Mouse (Mus musculus) lung, embryonic 15.5 days (tissue): ENCODE data around the gene Katnb1. TPM values are rescaled to one million over a fixed set of nuclear protein-coding genes. Genes with fewer than 3 reads are reported as not detected.

ENCODE experiments used
- ATAC-seq: fragments of 200-750 bp; cut with Nextera tagmentation; 2 replicates; pipeline ENCODE4 v1.8.0; 2017; ENCODE audit warnings: moderate number of reproducible peaks, borderline replicate concordance; ENCODE audit not compliant: low FRiP score, low TSS enrichment; ENCODE audit errors: extremely low read depth
- H3K27ac ChIP-seq: fragments of 300-500 bp; sonication (generic); 2 replicates; pipeline ENCODE4 v1.5.1; 2015; ENCODE audit warnings: moderate library complexity, mild to moderate bottlenecking, inconsistent platforms
- H3K27me3 ChIP-seq: fragments of 300-500 bp; sonication (generic); 2 replicates; pipeline ENCODE4 v1.6.1; 2015; ENCODE audit warnings: inconsistent platforms
- H3K36me3 ChIP-seq: fragments of 300-500 bp; sonication (generic); 2 replicates; pipeline ENCODE4 v1.6.1; 2015; ENCODE audit warnings: inconsistent platforms
- H3K4me1 ChIP-seq: fragments of 300-500 bp; sonication (generic); 2 replicates; pipeline ENCODE4 v1.6.1; 2015; ENCODE audit warnings: inconsistent platforms
- H3K4me2 ChIP-seq: fragments of 300-500 bp; sonication (generic); 2 replicates; pipeline ENCODE4 v1.6.1; 2015; ENCODE audit warnings: inconsistent platforms, mild to moderate bottlenecking, moderate library complexity
- H3K4me3 ChIP-seq: fragments of 300-500 bp; sonication (generic); 2 replicates; pipeline ENCODE4 v1.5.1; 2015; ENCODE audit warnings: mild to moderate bottlenecking, inconsistent platforms
- H3K9ac ChIP-seq: fragments of 300-500 bp; sonication (generic); 2 replicates; pipeline ENCODE4 v1.6.1; 2015; ENCODE audit warnings: inconsistent platforms
- H3K9me3 ChIP-seq: fragments of 300-500 bp; sonication (generic); 2 replicates; pipeline ENCODE4 v1.6.1; 2016; ENCODE audit warnings: inconsistent platforms
- WGBS: fragments of 180-500 bp; shearing (Covaris S2); methylation state at CpG from one replicate; pipeline ENCODE4 v1.1.7; 2015; 5-methylcytosine and 5-hydroxymethylcytosine counted together
- polyA plus RNA-seq: library from polyadenylated mRNA; unstranded; fragments of >200 nt; fragmentation: Nextera tagmentation; extraction: Ambion mirVana; gene quantifications from 2 replicates; pipeline ENCODE4 v1.2.1, GENCODE M21; 2015

Katnb1 gene
- polyA plus RNA-seq, result 19.4 and 22.6 TPM in 2 replicates

DNA sequence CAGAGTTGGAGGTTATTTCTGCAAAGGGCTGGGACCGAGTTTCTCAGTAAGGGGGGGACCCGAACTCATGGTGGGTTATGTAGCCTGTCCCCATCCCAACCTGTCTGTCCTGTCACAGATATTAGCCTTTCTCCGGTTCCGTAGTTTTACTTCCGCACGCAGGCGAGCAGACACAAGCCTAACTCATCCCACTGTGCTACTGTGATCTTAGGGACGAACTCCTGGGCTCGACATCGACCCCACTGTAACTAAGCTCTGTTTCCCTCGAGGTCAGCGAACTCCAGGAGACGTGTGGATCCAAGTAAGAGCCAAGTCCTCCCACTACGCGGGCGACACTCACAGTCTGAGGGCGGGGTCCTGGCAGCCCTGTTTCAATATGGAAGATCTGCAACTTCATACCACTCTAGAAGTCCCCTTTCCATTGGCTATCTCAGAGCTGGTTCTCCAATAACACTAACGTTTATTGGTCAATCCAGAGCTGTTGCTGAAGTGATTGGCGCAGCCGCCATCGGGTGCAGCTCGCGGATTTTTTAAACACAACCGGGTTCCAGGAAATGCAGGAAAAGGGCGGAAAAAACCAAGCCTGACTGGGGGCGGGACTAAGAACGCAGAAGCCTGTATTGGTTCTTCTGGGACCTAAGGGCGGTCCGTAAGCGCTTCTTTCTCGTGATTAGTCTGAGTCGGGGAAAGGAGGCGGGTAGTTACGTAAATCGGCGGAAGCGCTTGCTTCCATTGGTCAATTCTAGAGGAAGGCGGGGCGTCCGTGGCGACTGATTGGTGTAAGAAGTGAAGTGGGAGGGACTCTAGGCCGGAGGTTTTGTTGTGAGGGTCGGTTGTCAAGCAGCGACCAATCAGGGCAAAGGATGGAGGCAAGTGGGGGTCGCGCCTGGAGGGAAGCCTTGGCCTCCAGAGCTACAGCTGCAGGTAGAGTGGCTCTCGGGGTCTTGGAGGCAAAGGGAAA is at the start of gene Katnb1:
Gene Katnb1, plus strand, starts transcription at position 806 of the 961 bp plus-strand sequence.
- H3K27me3 ChIP-seq, result no peaks in the 10 kb centered on the region
- 1% methylated on average over 47 of the region's 47 CpGs for WGBS
- ATAC-seq, result peak; percentile 97
- no peaks in the 10 kb centered on the region for H3K9me3 ChIP-seq
- H3K4me2 ChIP-seq, result peak within 1 kb of the TSS; percentile 89
- H3K36me3 ChIP-seq, result no peaks in the 10 kb centered on the region
- peaks cover 9% of the 10 kb centered on the region for H3K4me1 ChIP-seq
- H3K9ac ChIP-seq, result peak within 1 kb of the TSS; percentile 79
- H3K4me3 ChIP-seq, result peak within 1 kb of the TSS; percentile 94
- H3K27ac ChIP-seq, result peak within 1 kb of the TSS; percentile 75

- no peaks in the 10 kb centered on the region for H3K9me3 ChIP-seq
These were observed 43.7 kb upstream of the Katnb1 start for GRCm38 (mm10) chr8:95037106-95037925.

DNA sequence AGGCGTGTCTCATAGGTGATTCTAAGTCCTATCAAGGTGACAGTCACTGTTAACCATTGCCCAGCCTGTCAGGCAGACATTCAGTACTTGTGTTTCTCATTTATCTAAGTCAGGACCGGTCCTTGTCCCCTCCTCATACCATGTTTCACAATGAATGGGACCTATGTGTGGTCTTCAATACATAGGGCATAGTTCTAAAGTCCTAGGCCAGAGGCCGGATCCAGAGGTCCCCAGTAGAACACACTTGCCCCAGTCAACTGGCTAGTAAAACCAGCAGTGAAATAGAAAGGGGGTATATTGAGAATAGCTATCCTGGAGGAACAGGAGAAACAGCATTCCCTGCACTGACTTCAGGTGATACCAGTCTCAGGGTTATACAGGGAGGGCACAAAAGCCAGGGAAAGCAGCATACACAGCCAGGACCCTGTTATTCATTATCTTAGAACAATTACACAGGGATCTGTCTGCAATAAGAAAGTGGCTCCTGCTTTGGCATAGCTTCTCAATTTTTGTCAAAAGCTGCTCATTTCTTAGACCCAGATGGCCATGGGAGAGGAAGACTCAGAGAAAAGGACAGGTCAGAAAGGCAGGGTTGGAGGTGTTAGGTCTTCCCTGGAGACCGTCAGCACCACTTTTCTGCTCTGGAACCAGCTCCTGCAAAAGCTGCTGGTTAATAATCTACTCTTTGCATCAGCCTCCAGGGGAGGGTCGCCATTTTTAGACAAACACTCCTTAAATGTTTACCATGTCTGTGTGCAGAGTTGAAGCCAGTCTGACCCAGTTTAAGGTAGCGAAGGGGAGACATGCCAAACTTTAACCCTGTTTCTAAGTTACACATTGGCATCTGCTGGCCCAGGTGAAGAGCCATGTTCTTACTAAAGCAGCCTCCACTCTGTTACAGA is 38.9 kb upstream of the Katnb1 start:
- Histone ChIP-seq H3K4me3 (no peak overlapping the region), H3K9ac (no peak overlapping the region), H3K27me3 (no peaks in the 10 kb centered on the region), H3K9me3 (no peaks in the 10 kb centered on the region), H3K36me3 (no peaks in the 10 kb centered on the region), H3K27ac (peak overlapping the region; percentile 85), H3K4me2 (peak overlapping the region; percentile 16; the same call in 1 of the 2 replicates), H3K4me1 (peaks cover 10% of the 10 kb centered on the region; the same call in 1 of the 2 replicates)
- ATAC-seq, result peak; percentile 76; the same call in 1 of the 2 replicates
- 46% methylated on average over 6 of the region's 6 CpGs for WGBS

More at GRCm38 (mm10) chr8:95037106-95037925, 43.7 kb upstream of the Katnb1 start:
- Histone ChIP-seq H3K4me3 (no peak overlapping the region), H3K27ac (no peak overlapping the region), H3K9ac (no peak overlapping the region), H3K4me1 (no peaks in the 10 kb centered on the region), H3K4me2 (no peak overlapping the region), H3K27me3 (no peaks in the 10 kb centered on the region), H3K36me3 (no peaks in the 10 kb centered on the region)
- ATAC-seq, result peak; percentile 74; the same call in 1 of the 2 replicates
- WGBS, result 50% methylated on average over 7 of the region's 7 CpGs

DNA sequence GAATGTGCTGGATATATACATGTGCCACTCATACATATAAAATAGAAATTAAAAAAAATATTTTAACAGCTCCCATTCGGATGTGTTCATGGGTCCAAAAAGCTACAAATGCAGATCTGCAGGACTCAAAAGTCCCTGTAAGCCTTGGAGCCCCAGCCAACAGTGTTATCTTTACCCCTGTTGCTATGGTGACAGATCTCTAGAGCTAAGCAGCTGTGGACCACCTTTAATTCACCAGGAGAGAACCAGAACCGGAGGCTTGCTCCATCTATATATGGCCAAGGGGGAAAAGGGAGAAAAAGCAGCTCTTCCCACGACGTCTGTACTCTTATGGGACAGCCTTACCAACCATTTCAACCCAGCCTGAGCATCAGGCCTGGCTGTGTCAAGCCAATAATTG is 36.2 kb upstream of the Katnb1 start:
- Histone ChIP-seq H3K4me3 (no peak overlapping the region), H3K27me3 (no peaks in the 10 kb centered on the region), H3K27ac (no peak overlapping the region), H3K4me2 (no peak overlapping the region), H3K36me3 (no peaks in the 10 kb centered on the region), H3K9me3 (no peaks in the 10 kb centered on the region), H3K4me1 (peaks cover 10% of the 10 kb centered on the region; the same call in 1 of the 2 replicates), H3K9ac (no peak overlapping the region)
- 53% methylated on average over 4 of the region's 4 CpGs for WGBS
- no peak for ATAC-seq

GRCm38 (mm10) chr8:95046982-95047381 is 34.0 kb upstream of the Katnb1 start:
- H3K36me3 ChIP-seq, result no peaks in the 10 kb centered on the region
- H3K4me1 ChIP-seq, result peaks cover 10% of the 10 kb centered on the region; the same call in 1 of the 2 replicates
- H3K9ac ChIP-seq, result no peak overlapping the region
- no peak overlapping the region for H3K27ac ChIP-seq
- 67% methylated on average over 3 of the region's 3 CpGs for WGBS
- no peak for ATAC-seq
- H3K9me3 ChIP-seq, result no peaks in the 10 kb centered on the region
- H3K27me3 ChIP-seq, result no peaks in the 10 kb centered on the region
- no peak overlapping the region for H3K4me2 ChIP-seq
- H3K4me3 ChIP-seq, result no peak overlapping the region

- Histone ChIP-seq H3K4me3 (no peak overlapping the region), H3K4me2 (no peak overlapping the region), H3K9ac (no peak overlapping the region), H3K27me3 (no peaks in the 10 kb centered on the region), H3K27ac (no peak overlapping the region), H3K9me3 (no peaks in the 10 kb centered on the region), H3K4me1 (peaks cover 5% of the 10 kb centered on the region; the same call in 1 of the 2 replicates), H3K36me3 (no peaks in the 10 kb centered on the region)
- WGBS, result 64% methylated on average over 6 of the region's 6 CpGs
- ATAC-seq, result no peak
These were observed 32.9 kb upstream of the Katnb1 start for GRCm38 (mm10) chr8:95047884-95048680.

- Histone ChIP-seq H3K4me1 (0 out of 2 replicates have a peak, but pooled peaks cover under 1% of the 10 kb centered on the region), H3K27me3 (no peaks in the 10 kb centered on the region), H3K27ac (no peak overlapping the region), H3K4me2 (no peak overlapping the region), H3K9me3 (no peaks in the 10 kb centered on the region), H3K4me3 (no peak overlapping the region), H3K9ac (no peak overlapping the region), H3K36me3 (no peaks in the 10 kb centered on the region)
- WGBS, result 65% methylated on average over 2 of the region's 2 CpGs
- ATAC-seq, result no peak
These were observed 31.4 kb upstream of the Katnb1 start for GRCm38 (mm10) chr8:95049636-95050035.

DNA sequence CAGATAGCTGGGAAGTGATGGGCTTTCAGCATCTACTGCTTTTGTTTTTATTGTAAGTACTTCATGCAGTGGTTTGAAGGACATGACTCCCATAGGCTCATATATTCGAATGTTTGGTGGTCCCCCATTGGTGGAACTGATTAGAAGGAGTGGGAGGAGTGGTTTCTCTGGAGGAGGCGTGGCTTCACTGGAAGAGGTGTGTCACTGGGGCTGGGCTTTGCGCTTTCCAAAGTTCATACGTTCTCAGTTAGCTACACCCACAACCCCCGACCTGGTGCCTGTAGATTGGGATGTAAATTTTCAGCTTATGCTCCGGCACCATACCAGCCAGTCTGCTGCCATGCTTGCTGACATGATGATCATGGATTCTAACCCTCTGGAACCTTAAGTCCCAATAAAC is 26.5 kb upstream of the Katnb1 start:
- no peak overlapping the region for H3K27ac ChIP-seq
- H3K36me3 ChIP-seq, result no peaks in the 10 kb centered on the region
- no peak overlapping the region for H3K4me2 ChIP-seq
- H3K9me3 ChIP-seq, result no peaks in the 10 kb centered on the region
- no peak overlapping the region for H3K4me3 ChIP-seq
- H3K27me3 ChIP-seq, result no peaks in the 10 kb centered on the region
- no peaks in the 10 kb centered on the region for H3K4me1 ChIP-seq
- ATAC-seq, result no peak
- 59% methylated on average over 6 of the region's 6 CpGs for WGBS
- H3K9ac ChIP-seq, result no peak overlapping the region

DNA sequence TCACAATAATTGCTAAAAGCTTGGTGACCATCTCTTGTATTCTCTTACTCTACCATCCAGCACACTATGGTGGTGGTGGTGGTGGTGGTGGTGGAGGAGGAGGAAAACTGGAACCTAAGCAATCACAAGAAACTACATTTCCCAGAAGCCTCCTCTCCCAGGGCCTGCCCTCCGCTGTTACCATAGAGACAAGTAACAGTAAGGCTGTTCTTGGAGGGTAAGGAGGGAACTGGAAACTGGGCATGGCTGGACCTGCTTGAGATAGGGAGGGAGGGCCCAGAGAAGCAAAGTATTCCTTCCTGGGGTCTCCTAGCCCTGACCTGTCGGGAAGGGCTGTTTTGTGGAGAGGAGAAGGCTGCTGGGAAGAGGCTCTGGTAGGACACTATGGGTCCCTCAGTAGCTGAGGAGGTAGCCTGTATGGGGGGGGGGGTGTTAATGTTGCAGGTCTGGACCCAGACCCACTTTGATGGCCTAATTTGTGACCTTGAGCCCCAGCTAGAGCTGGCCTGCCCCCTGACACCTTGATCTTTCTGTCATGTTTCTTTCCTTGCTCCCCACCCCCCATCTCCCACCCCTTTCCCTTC is 26.0 kb upstream of the Katnb1 start, which contains the start of gene Drc7:
Gene Drc7, plus strand, starts transcription at position 177 of the 584 bp plus-strand sequence.
- no peak within 1 kb of the TSS for H3K9ac ChIP-seq
- H3K36me3 ChIP-seq, result no peaks in the 10 kb centered on the region
- H3K4me1 ChIP-seq, result no peaks in the 10 kb centered on the region
- no peak within 1 kb of the TSS for H3K4me2 ChIP-seq
- no peak within 1 kb of the TSS for H3K27ac ChIP-seq
- WGBS, result 12% methylated on average over 2 of the region's 2 CpGs
- H3K27me3 ChIP-seq, result no peaks in the 10 kb centered on the region
- ATAC-seq, result peak; percentile 68
- H3K9me3 ChIP-seq, result no peaks in the 10 kb centered on the region
- no peak within 1 kb of the TSS for H3K4me3 ChIP-seq

DNA sequence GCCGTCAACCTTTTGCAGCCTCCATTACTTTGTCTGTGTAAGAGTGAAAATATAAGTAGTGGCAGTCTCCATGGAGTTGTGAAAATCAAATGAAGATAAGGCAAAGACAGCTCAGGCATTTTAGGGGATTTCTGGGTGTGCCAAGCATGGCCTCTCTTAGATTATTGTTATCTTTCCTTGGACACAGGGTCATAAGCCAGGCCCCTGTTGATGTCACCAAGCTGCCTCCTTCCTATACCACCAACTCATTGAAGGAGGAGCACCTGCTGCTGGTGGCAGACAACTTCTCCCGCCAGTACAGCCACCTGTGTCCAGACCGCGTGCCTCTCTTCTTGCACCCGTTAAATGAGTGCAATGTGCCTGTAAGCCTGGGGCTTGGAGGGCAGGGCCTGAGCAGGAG is 24.6 kb upstream of the Katnb1 start:
- no peak overlapping the region for H3K27ac ChIP-seq
- 74% methylated on average over 5 of the region's 5 CpGs for WGBS
- no peak overlapping the region for H3K4me2 ChIP-seq
- H3K4me1 ChIP-seq, result no peaks in the 10 kb centered on the region
- ATAC-seq, result no peak
- no peaks in the 10 kb centered on the region for H3K27me3 ChIP-seq
- H3K4me3 ChIP-seq, result no peak overlapping the region
- H3K9ac ChIP-seq, result no peak overlapping the region
- no peaks in the 10 kb centered on the region for H3K36me3 ChIP-seq
- no peaks in the 10 kb centered on the region for H3K9me3 ChIP-seq
